Mouse (Mus musculus): ENCODE results near the gene Usp27x.

Gene Usp27x

DNA sequence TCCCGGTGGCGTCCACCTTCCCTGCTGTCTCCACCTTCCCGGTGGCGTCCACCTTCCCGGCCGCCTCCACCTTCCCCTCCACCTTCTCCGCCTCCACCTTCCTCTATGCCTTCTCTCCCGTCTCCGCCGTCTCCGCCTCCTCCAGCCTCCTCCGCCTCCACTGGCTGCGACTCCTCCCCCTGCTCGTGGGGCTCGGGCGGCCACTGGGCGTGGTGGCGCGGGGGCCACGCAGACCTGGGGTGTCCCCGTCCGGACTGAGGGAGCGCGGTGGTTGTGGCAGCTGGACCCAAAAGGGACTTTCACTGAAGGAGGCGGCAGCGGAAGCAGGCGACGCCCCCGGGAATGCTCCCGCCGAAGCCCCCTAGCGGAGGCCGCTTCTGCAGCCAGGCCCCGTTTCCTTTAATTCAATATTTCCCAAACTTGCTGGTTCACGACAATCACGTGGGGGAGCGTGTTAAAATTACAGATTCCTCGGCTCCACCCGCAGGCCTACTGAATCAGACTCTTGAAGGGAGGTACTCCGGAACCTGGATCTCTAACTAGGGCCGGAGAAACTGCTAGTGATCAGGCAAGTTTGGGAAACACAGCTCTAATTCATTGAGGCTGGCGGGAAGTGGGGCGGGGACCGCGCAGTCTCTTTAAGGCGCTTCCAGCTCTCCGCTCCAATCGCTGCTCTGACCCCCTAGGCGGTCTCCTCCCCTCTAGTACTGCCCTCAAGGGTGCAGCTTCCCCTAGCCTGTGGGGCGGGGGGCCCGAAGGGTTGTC is at the start of gene Usp27x:
Gene Usp27x (minus strand): TSS at position 115 of the 765 bp plus-strand sequence.
- DNase-seq (ENCODE audit: low spot score) = peak; percentile 53

DNA sequence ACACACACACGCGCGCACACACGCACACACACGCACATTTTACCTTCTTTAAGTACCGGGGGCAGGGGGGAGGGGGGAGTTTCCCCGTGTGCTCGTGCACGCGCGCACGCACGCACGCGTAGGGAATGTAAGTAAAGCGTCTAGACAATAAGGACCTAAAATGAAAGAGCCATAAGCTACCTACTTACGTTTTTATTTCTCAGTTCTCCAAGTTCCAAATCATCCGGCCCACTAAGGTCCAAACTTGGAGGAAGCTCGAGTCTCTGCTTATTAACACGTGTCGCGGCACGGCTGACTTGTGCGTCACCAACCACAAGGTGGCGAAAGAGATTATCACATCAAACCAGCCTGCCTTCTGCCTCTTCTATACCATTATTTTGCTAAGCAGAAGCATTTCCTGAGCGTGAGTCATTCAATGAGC is 47.1 kb upstream of the Usp27x start:
- DNase-seq (ENCODE audit: low spot score) = peak; percentile 40

DNA sequence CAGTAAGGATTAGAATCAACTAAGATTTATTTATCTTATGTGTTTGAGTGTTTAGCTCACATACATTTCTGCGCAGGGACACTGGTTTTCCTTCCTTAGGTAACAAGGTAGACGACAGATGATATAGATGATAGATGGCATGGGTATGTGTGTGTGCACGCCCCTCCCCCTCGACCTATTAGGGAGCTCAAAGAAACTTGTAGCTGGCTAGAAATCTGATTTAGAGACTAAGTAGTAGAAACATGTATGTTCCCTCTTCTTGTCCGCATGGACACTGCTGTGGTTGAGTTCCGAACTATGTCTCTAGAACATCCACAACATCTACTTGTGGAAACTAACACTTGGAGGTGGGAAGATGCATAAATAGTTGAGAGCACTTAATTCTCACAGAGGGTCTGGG is 46.5 kb upstream of the Usp27x start:
- DNase-seq (ENCODE audit: low spot score) = no peak

DNA sequence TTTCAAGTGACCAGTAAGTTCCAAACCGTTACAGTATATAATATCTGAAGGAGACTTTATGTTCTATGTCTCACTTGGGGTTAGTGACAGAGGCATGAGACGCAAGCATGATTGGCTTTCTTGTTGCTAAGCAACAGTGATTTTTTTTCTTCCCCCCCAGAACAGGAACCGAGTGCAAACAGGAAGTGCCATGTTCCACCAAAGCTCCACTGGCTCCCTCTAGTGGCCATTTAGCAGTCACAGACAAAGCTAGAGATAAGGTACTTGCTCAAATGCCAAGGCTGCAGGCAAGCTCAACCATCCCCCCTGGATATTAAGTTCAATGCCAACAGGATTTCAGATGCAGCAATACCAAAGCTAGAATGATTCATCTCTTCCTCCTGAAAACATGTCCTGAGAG is 45.4 kb upstream of the Usp27x start:
- peak; percentile 52 for DNase-seq (ENCODE audit: low spot score)

DNA sequence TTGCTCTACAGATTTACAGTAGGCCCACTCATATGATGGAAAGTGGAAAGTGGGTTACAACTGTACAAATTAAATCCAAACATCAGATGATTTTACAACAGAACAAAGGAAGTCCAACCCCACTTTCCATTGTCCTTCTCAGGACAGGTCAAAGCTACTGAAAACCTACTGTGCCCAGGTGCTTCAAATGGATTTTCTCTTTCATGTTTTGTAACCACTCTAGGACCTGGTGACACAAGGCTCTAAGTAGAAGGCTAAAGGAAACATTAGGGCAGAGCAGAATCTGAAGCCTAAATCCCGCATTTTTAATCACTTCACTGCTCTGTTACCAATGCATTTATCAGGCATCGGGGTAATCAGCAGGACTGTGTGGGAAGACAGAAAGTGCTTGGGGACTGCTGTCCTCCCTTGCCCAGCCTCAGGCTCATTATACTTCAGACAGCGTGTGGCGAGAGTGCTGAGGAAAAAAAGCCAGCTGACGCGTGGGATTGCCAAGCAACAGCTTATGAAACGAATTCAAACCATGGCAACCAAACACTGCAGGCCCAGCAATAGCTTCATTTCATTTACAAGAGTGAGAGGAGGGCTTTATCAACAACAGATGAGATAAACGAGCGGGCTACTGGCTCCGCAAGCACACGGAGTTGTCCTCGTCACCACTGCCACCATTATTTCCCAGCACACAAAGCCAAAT is 40.7 kb upstream of the Usp27x start:
- DNase-seq (ENCODE audit: low spot score) = no peak

DNA sequence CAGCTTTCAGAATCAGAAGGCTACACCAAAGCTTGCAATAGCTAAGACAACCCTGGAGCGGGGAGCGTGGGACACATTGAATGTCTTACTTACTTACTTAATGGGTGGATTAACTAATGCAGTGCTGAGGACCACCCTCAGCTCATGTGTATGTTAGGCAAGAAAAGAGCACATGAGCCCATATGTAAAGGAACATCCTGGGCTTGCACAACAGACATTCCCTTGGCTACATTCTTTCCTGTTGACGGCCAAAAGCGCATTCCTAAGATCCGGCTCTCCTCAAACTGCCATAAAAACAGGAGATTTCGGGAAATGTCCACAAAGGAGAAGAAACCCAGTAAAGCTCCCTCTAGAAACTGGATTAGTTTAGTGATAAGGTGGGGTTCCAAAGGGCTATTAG is 39.7 kb upstream of the Usp27x start:
- no peak for DNase-seq (ENCODE audit: low spot score)

DNA sequence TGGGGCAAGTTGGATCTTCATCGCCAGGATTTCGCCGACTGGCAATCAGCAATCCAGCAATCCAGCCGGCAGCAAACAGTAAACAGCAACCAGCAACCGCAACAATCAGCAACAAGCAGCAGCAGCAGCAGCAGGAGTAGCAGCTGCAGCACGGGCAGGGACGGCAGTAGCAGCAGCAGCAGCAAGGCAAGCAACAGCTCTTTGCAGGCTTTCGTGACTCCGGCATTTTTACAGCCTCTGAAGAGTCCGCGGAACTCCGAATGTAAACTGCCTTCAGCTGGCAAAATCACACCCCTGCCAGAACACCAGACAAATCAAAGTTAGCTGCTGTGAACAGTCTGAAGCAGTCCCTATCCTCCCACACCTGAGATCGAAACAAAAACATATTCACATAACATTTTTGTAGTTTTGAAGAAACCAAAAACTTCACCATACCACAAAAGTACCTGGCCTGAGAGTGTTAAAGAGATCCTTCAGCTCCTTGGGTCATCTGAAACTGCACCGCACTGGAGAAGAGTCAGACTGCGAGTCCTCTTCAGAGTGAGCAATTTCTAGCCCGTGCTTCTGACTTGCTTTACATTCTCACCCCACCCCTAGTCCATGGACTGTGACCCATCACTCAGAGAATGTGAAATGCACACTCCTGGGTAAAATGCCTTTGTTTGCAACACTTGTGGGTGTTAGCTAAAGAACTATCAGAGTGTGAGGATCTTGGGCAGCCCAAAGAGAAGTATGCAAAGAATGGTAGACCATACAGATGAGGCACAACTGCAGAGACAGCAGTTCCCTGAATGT is 36.8 kb upstream of the Usp27x start:
- no peak for DNase-seq (ENCODE audit: low spot score)

DNA sequence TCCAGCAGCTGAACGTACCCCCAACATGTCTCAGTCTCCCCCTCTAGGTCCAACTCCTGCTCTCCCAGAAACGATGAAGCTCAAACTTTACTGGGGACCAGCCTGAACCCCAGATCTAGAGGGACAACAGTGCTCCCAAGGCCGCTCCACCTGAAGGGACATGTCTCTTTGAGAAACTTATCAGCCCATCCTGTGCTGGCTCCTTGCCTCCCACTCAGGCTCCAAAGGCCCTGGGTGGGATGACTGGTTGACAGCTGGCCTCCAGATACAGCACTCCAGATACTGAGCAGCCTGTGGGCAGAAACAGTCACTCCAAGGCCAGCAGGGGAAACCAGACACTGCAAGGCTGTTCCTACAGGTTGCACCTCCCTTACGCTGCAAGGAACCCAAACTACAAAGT is 956 bp upstream of the Usp27x start:
- no peak for DNase-seq (ENCODE audit: low spot score)

DNA sequence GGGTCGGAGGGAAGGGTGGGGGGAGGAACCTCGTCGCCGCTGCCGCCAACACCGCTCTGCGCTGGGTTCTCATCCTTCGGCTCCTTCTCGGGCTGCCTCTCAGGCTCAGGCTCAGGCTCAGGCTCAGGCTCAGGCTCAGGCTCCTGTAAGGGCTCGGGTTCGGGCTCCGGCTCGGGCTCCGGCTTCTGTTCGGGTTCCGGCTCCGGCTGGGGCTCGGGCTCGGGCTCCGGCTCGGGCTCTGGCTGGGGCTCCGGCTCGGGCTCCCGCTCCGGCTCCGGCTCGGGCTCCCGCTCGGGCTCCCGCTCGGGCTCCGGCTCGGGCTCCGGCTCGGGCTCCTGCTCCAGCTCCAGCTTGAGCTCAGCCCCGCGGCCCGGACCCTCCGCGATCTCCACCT is 311 bp downstream of the Usp27x start:
- no peak for DNase-seq (ENCODE audit: low spot score)

DNA sequence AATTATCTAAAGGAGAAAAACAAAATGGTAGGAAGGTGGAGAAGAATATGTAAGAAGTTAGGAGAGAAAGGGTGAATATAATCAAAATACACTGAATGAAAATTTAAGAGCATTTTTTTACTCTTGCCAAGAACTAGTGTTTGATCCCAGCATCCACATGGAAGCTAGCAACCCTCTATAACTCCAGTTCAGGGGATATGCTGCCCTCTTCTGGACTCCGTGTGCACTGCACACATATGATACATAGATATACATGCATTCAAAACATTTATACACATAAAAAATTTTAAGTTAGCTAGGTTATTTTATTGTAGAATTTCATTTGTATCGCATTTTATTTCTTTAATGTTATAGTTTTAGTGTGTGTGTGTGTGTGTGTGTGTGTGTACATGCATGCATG is 50.2 kb downstream of the Usp27x start:
- no peak for DNase-seq (ENCODE audit: low spot score)

DNA sequence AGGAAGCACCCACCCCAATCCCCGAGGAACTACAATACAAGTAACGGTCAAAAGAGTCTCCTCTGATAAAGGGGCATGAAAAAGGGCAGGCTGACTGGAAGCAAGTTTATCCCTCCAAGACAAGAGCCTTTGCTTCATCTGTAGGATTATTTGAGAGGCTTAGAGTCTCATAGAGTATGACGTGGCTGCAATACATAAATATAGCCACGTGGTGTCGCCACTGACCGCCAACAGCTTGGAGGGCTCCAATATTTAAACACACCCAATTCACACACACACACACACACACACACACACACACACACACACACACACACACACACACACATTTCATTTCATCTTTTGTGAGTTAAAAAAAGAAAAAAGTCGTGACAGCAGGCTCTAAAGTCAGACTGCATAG is 53.3 kb downstream of the Usp27x start:
- peak; percentile 48 for DNase-seq (ENCODE audit: low spot score)

All from urinary bladder, postnatal 25 days (tissue).